Mouse (Mus musculus): Measurements from ENCODE around the gene Cfap99. TPM values are rescaled to one million over a fixed set of nuclear protein-coding genes. Genes with fewer than 3 reads are reported as not detected.
A peak's percentile ranks its signal among the peaks of the same experiment; 100 is the strongest.

Cfap99 gene
- polyA plus RNA-seq, 1 experiment from 2014 or later = 0.19 TPM

DNA sequence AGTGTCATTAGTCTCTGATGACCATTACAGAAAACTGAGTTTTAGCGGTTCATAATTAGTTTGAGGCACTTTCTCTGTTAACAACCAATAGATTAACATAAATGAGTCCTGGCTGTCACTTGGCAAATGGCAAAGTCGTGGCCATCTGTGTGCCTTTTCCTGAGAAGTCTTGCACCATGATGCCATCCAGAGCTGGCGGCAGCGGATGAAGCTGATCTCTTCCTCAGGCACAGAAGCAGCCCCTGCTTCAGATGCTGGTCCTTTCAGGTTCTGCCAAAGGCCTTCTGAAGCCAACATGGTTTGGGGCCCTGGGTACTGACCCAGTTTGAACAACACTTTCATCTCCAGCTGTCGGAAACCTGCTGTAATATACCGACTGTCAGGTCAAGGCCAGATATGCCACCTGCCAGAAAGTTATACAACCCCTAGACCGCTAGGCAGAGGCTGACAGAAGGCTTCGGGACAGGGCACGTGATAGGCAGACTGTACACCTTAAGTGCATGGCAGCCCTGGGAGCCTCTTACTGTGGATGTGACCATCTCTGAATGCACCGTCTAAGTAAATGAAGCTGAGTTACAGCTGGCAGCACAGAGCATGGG lies 10.6 kb downstream of the Cfap99 start:
- H3K4me1 ChIP-seq (ENCODE audit: control insufficient read depth, insufficient read depth, low read depth, low read length) = no peaks in the 10 kb centered on the region
- H3K27me3 ChIP-seq (replicated peaks; ENCODE audit: control insufficient read depth, insufficient read depth, low read length) = no peaks in the 10 kb centered on the region
- WGBS = 89% methylated on average over 10 of the region's 10 CpGs
- H3K4me3 ChIP-seq (ENCODE audit: low read length) = no peak overlapping the region
- no peak overlapping the region for H3K9ac ChIP-seq (ENCODE audit: low read depth, low read length)
- no peak overlapping the region for H3K4me2 ChIP-seq (ENCODE audit: low read length)
- no peak overlapping the region for H3K27ac ChIP-seq (ENCODE audit: low read depth, low read length)
- no peak for ATAC-seq
- no peaks in the 10 kb centered on the region for H3K36me3 ChIP-seq (ENCODE audit: control insufficient read depth, insufficient read depth, low read length)
- no peaks in the 10 kb centered on the region for H3K9me3 ChIP-seq (ENCODE audit: control insufficient read depth, low read length)

- Histone ChIP-seq H3K36me3 (ENCODE audit: control insufficient read depth, insufficient read depth, low read length) (no peaks in the 10 kb centered on the region), H3K4me3 (ENCODE audit: low read length) (no peak overlapping the region), H3K27me3 (replicated peaks; ENCODE audit: control insufficient read depth, insufficient read depth, low read length) (no peaks in the 10 kb centered on the region), H3K9me3 (ENCODE audit: control insufficient read depth, low read length) (no peaks in the 10 kb centered on the region), H3K4me1 (ENCODE audit: control insufficient read depth, insufficient read depth, low read depth, low read length) (no peaks in the 10 kb centered on the region), H3K27ac (ENCODE audit: low read depth, low read length) (no peak overlapping the region), H3K9ac (ENCODE audit: low read depth, low read length) (no peak overlapping the region), H3K4me2 (ENCODE audit: low read length) (no peak overlapping the region)
- no peak for ATAC-seq
- 85% methylated on average over 7 of the region's 7 CpGs for WGBS
Measured at GRCm38 (mm10) chr5:34302377-34302776, 14.0 kb downstream of the Cfap99 start.

DNA sequence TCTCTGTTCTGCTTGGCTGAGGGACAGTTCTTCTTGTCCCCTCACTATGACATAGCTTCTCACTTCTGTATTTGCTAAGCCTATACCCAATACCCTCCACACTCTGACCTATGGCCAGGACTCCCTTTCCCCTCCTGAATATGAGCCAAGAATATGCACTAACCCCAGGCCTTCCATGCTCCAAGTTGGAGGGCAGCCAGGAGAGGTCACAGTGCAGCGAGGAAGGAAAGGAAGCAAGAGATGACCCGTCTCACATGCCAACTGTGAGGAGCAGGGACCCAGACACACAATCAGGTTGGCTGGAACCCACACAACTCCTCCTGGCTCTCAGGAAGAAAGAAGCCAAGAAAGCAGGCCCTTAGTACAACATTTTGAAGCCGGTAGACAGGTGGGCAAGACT lies 20.6 kb downstream of the Cfap99 start:
- H3K9ac ChIP-seq (ENCODE audit: low read depth, low read length) = no peak overlapping the region
- no peak overlapping the region for H3K4me3 ChIP-seq (ENCODE audit: low read length)
- no peaks in the 10 kb centered on the region for H3K4me1 ChIP-seq (ENCODE audit: control insufficient read depth, insufficient read depth, low read depth, low read length)
- no peak overlapping the region for H3K27ac ChIP-seq (ENCODE audit: low read depth, low read length)
- H3K27me3 ChIP-seq (replicated peaks; ENCODE audit: control insufficient read depth, insufficient read depth, low read length) = no peaks in the 10 kb centered on the region
- no peaks in the 10 kb centered on the region for H3K9me3 ChIP-seq (ENCODE audit: control insufficient read depth, low read length)
- H3K36me3 ChIP-seq (ENCODE audit: control insufficient read depth, insufficient read depth, low read length) = no peaks in the 10 kb centered on the region
- no peak overlapping the region for H3K4me2 ChIP-seq (ENCODE audit: low read length)
- WGBS = 82% methylated on average over 3 of the region's 3 CpGs
- ATAC-seq = no peak

- Histone ChIP-seq H3K27ac (ENCODE audit: low read depth, low read length) (no peak overlapping the region), H3K4me1 (ENCODE audit: control insufficient read depth, insufficient read depth, low read depth, low read length) (no peaks in the 10 kb centered on the region), H3K36me3 (ENCODE audit: control insufficient read depth, insufficient read depth, low read length) (no peaks in the 10 kb centered on the region), H3K9me3 (ENCODE audit: control insufficient read depth, low read length) (no peaks in the 10 kb centered on the region), H3K27me3 (replicated peaks; ENCODE audit: control insufficient read depth, insufficient read depth, low read length) (no peaks in the 10 kb centered on the region), H3K4me2 (ENCODE audit: low read length) (no peak overlapping the region), H3K4me3 (ENCODE audit: low read length) (no peak overlapping the region), H3K9ac (ENCODE audit: low read depth, low read length) (no peak overlapping the region)
- 72% methylated on average over 2 of the region's 2 CpGs for WGBS
- no peak for ATAC-seq
Measured at GRCm38 (mm10) chr5:34319491-34320034, 31.2 kb downstream of the Cfap99 start.

DNA sequence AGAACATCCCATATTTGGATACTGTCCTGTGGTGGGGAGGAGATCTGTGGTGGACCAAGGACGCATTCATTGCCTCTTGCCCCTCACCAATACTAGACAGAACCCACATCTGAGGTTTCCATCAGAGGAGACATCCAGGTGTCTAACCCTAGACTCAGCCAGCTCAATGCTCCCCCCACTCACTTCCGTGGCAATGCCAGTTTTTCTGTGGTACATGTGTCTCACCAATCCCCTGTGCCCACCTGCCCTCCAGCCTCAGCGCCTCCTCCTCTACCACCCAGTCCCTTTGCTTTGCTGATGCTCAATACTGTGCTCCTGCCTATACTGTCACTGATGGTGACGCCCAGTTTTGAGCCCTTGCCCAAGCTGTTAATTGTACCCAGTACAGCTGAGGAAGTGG lies 32.8 kb downstream of the Cfap99 start:
- no peak overlapping the region for H3K9ac ChIP-seq (ENCODE audit: low read depth, low read length)
- no peaks in the 10 kb centered on the region for H3K27me3 ChIP-seq (replicated peaks; ENCODE audit: control insufficient read depth, insufficient read depth, low read length)
- H3K36me3 ChIP-seq (ENCODE audit: control insufficient read depth, insufficient read depth, low read length) = no peaks in the 10 kb centered on the region
- 87% methylated on average over 4 of the region's 4 CpGs for WGBS
- H3K27ac ChIP-seq (ENCODE audit: low read depth, low read length) = no peak overlapping the region
- no peak for ATAC-seq
- no peak overlapping the region for H3K4me2 ChIP-seq (ENCODE audit: low read length)
- H3K4me1 ChIP-seq (ENCODE audit: control insufficient read depth, insufficient read depth, low read depth, low read length) = no peaks in the 10 kb centered on the region
- H3K4me3 ChIP-seq (ENCODE audit: low read length) = no peak overlapping the region
- no peaks in the 10 kb centered on the region for H3K9me3 ChIP-seq (ENCODE audit: control insufficient read depth, low read length)

GRCm38 (mm10) chr5:34325286-34325685 lies 36.9 kb downstream of the Cfap99 start:
- no peak for ATAC-seq
- Histone ChIP-seq H3K4me1 (ENCODE audit: control insufficient read depth, insufficient read depth, low read depth, low read length) (peaks cover 4% of the 10 kb centered on the region), H3K4me2 (ENCODE audit: low read length) (no peak overlapping the region), H3K27me3 (replicated peaks; ENCODE audit: control insufficient read depth, insufficient read depth, low read length) (no peaks in the 10 kb centered on the region), H3K9ac (ENCODE audit: low read depth, low read length) (no peak overlapping the region), H3K9me3 (ENCODE audit: control insufficient read depth, low read length) (no peaks in the 10 kb centered on the region), H3K27ac (ENCODE audit: low read depth, low read length) (no peak overlapping the region), H3K4me3 (ENCODE audit: low read length) (no peak overlapping the region), H3K36me3 (ENCODE audit: control insufficient read depth, insufficient read depth, low read length) (no peaks in the 10 kb centered on the region)

GRCm38 (mm10) chr5:34326249-34326691 lies 37.9 kb downstream of the Cfap99 start:
- Histone ChIP-seq H3K4me3 (ENCODE audit: low read length) (no peak overlapping the region), H3K4me1 (ENCODE audit: control insufficient read depth, insufficient read depth, low read depth, low read length) (peaks cover 4% of the 10 kb centered on the region), H3K4me2 (ENCODE audit: low read length) (no peak overlapping the region), H3K9ac (ENCODE audit: low read depth, low read length) (no peak overlapping the region; the same call in 1 of the 2 replicates), H3K27ac (ENCODE audit: low read depth, low read length) (no peak overlapping the region; the same call in 1 of the 2 replicates), H3K9me3 (ENCODE audit: control insufficient read depth, low read length) (no peaks in the 10 kb centered on the region), H3K36me3 (ENCODE audit: control insufficient read depth, insufficient read depth, low read length) (no peaks in the 10 kb centered on the region), H3K27me3 (replicated peaks; ENCODE audit: control insufficient read depth, insufficient read depth, low read length) (no peaks in the 10 kb centered on the region)
- 34% methylated on average over 4 of the region's 4 CpGs for WGBS
- no peak; the same call in 1 of the 2 replicates for ATAC-seq

DNA sequence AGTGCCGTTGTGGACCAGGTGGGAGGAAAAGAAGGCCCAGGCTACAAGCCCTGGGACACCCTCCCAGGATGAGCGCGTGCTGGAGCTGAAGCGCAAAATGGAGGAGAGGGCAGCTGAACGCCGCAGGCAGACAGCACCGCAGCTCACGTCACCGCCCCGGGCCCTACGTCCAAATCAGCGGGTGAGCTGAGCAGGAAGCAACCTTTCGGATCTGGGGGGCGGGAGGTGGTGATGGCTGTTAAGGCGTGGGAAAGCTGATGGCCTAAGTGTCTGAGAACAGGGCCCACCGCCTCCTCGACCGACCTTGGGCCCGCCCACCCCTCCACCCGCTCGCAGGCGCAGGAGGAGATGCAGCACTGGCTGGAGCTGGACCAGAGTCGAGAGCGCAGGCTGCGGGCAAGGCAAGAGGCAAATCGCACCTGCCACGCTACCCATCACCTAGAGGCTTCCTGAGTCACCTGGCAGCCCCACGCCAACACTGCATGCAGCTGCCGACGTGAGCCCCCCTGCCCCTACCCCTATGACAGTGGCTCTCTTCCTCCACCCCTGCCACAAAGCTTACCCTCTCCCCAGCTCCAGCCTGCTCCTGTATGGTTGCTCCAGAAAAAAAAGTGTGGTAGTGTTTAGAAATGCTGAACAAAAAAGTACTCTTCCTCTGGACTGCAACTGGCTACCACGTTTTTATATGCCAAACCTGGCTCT lies 38.6 kb downstream of the Cfap99 start:
- H3K27ac ChIP-seq (ENCODE audit: low read depth, low read length) = peak overlapping the region; percentile 12; the same call in 1 of the 2 replicates
- peak; percentile 86 for ATAC-seq
- peaks cover 4% of the 10 kb centered on the region for H3K4me1 ChIP-seq (ENCODE audit: control insufficient read depth, insufficient read depth, low read depth, low read length)
- H3K27me3 ChIP-seq (replicated peaks; ENCODE audit: control insufficient read depth, insufficient read depth, low read length) = no peaks in the 10 kb centered on the region
- peak overlapping the region; percentile 61 for H3K4me2 ChIP-seq (ENCODE audit: low read length)
- 16% methylated on average over 26 of the region's 31 CpGs for WGBS
- no peaks in the 10 kb centered on the region for H3K36me3 ChIP-seq (ENCODE audit: control insufficient read depth, insufficient read depth, low read length)
- H3K9me3 ChIP-seq (ENCODE audit: control insufficient read depth, low read length) = no peaks in the 10 kb centered on the region
- H3K9ac ChIP-seq (ENCODE audit: low read depth, low read length) = peak overlapping the region; percentile 70
- peak overlapping the region; percentile 32 for H3K4me3 ChIP-seq (ENCODE audit: low read length)

DNA sequence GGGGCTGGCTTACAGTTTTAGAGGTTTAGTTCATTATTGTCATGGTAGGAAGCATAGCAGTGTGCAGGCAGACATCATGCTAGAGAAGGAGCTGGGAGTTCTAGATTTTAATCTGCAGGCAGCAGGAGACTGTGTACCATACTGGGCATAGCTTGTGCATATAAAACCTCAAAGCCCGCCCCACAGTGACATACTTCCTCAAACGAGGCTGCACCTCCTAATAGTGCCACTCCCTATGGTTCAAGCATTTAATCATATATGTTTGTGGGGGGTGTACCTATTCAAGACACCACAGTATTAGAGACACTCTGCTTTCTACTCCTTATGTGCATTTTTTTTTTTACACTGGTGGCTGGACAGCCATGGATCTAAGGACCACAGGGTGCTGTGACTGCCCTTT lies 41.7 kb downstream of the Cfap99 start:
- Histone ChIP-seq H3K4me1 (ENCODE audit: control insufficient read depth, insufficient read depth, low read depth, low read length) (peaks cover 5% of the 10 kb centered on the region), H3K9me3 (ENCODE audit: control insufficient read depth, low read length) (no peaks in the 10 kb centered on the region), H3K36me3 (ENCODE audit: control insufficient read depth, insufficient read depth, low read length) (no peaks in the 10 kb centered on the region), H3K27me3 (replicated peaks; ENCODE audit: control insufficient read depth, insufficient read depth, low read length) (no peaks in the 10 kb centered on the region), H3K9ac (ENCODE audit: low read depth, low read length) (no peak overlapping the region), H3K4me2 (ENCODE audit: low read length) (no peak overlapping the region), H3K4me3 (ENCODE audit: low read length) (no peak overlapping the region), H3K27ac (ENCODE audit: low read depth, low read length) (no peak overlapping the region)
- ATAC-seq = no peak
- 94% methylated on average over 2 of the region's 2 CpGs for WGBS

Data from hindbrain, embryonic 16.5 days (tissue).